ENCODE assay signal across 12 mouse cellular contexts in the genomic region with DNA sequence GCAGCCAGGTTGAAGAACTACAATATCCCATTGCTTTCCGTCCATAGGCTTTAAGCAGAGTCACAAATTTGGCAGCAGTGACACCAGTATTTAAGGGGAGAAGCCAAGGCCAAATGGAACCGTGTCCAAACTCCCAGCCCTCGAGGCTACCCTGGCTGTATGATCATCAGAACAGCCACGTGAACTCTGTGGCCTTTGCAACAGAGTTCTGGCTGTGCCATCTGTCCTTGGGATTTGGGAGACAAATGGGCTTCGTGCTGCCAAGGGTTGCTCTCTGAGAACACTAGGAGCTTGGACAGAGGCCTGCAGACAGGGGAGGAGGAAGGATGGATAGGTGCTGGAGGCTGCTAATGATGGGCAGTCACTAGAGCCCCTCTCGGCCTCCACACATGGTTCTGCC.
DNase-seq lines count a peak whose midpoint lies in the region; ATAC-seq and TF ChIP-seq lines count a peak whose summit lies in the region.
"Had no signal": no experiment of that assay in that cellular context is flagged by ENCODE, and none has a peak within 500 bp of the region (broad histone marks: within the 10 kb centered on the region; RNA-seq: fewer than 3 reads in every experiment).

No protein-coding gene starts in this region.

- no peak overlapping the region for H3K4me2 ChIP-seq in heart, embryonic 12.5 days
- H3K4me2 ChIP-seq in stomach, postnatal 0 days (replicated peaks; ENCODE audit: low read depth), result no peak overlapping the region
- H3K4me2 ChIP-seq: liver, embryonic 13.5 days had no signal

- H3K27ac ChIP-seq in heart, embryonic 12.5 days (ENCODE audit: poor library complexity, severe bottlenecking), result no peak overlapping the region
- H3K27ac ChIP-seq in stomach, postnatal 0 days (replicated peaks), result no peak overlapping the region
- H3K27ac ChIP-seq: liver, embryonic 13.5 days had no signal

- H3K9me3 ChIP-seq in heart, embryonic 12.5 days (replicated peaks), result no peaks in the 10 kb centered on the region
- H3K9me3 ChIP-seq in stomach, postnatal 0 days (ENCODE audit: control insufficient read depth, low read length), result no peaks in the 10 kb centered on the region
- H3K9me3 ChIP-seq: liver, embryonic 13.5 days had no signal

- peaks cover 13% of the 10 kb centered on the region for H3K27me3 ChIP-seq in heart, embryonic 12.5 days (replicated peaks)
- H3K27me3 ChIP-seq in stomach, postnatal 0 days (ENCODE audit: control insufficient read depth, insufficient read depth, low read length), result no peaks in the 10 kb centered on the region

- H3K4me1 ChIP-seq in heart, embryonic 12.5 days (replicated peaks), result no peaks in the 10 kb centered on the region
- no peaks in the 10 kb centered on the region for H3K4me1 ChIP-seq in stomach, postnatal 0 days (replicated peaks; ENCODE audit: control insufficient read depth, insufficient read depth)
- H3K4me1 ChIP-seq: liver, embryonic 13.5 days had no signal

- no peak overlapping the region for H3K9ac ChIP-seq in heart, embryonic 12.5 days
- no peak overlapping the region for H3K9ac ChIP-seq in stomach, postnatal 0 days (ENCODE audit: low read length)
- H3K9ac ChIP-seq: liver, embryonic 13.5 days had no signal

- 60% methylated on average over 6 of the region's 6 CpGs for WGBS in heart, embryonic 12.5 days
- 55% methylated on average over 6 of the region's 6 CpGs for WGBS in stomach, postnatal 0 days

- H3K36me3 ChIP-seq in heart, embryonic 12.5 days, result no peaks in the 10 kb centered on the region
- no peaks in the 10 kb centered on the region for H3K36me3 ChIP-seq in stomach, postnatal 0 days (ENCODE audit: control insufficient read depth, insufficient read depth, low read length)
- H3K36me3 ChIP-seq: liver, embryonic 13.5 days had no signal

- ATAC-seq in heart, embryonic 12.5 days (ENCODE audit: insufficient number of reproducible peaks, low FRiP score), result no peak
- ATAC-seq in stomach, postnatal 0 days (ENCODE audit: low FRiP score, low TSS enrichment), result no peak
- ATAC-seq in granulocyte monocyte progenitor cell, adult 5-6 weeks (replicated peaks; ENCODE audit: poor library complexity, severe bottlenecking), result no peak
- ATAC-seq: intestine, embryonic 16.5 days had no signal

- TF ChIP-seq CTCF in stomach, postnatal 0 days (IDR thresholded peaks at IDR 0.05; ENCODE audit: low read depth), result no peak

- TF ChIP-seq EP300 in stomach, postnatal 0 days (optimal IDR thresholded peaks at IDR 0.05), result no peak

- H3K4me3 ChIP-seq in heart, embryonic 12.5 days, result no peak overlapping the region
- no peak overlapping the region for H3K4me3 ChIP-seq in stomach, postnatal 0 days (ENCODE audit: low read depth, low read length)
- H3K4me3 ChIP-seq: liver, embryonic 13.5 days had no signal

- peak; percentile 50 to 78 for DNase-seq in heart, adult 18-20 months
- peak; percentile 33 for DNase-seq in ovary, postnatal 36 days (ENCODE audit: low spot score)
- DNase-seq in ovary, postnatal 14 days (ENCODE audit: low spot score), result no peak
- peak; percentile 79 for DNase-seq in cerebellum, adult 8-10 months
- DNase-seq in stomach, postnatal 0 days (ENCODE audit: low spot score), result no peak
- no peak for DNase-seq in embryo, embryonic 10.5 days (ENCODE audit: low spot score)
- DNase-seq: liver, embryonic 13.5 days; lung, postnatal 4 days; thymus, postnatal 25 days had no signal

Comparison
In these comparisons a context has a peak if more than half of its experiments do, and no peak if none do; other contexts are left out.
1. DNase-seq: peak in heart, adult 18-20 months (2 of 2), ovary, postnatal 36 days (single experiment) and cerebellum, adult 8-10 months (single experiment); none in ovary, postnatal 14 days (single experiment), stomach, postnatal 0 days (single experiment) and embryo, embryonic 10.5 days (single experiment).